Mouse (Mus musculus) liver, postnatal 0 days (tissue): Measurements from ENCODE around the gene Slc1a2. TPM values are rescaled to one million over a fixed set of nuclear protein-coding genes. Genes with fewer than 3 reads are reported as not detected.

Experiments
- ATAC-seq: fragments of 200-750 bp; cut with Nextera tagmentation; 2 replicates; pipeline ENCODE4 v1.8.0; 2017; ENCODE audit warnings: mild to moderate bottlenecking, moderate library complexity
- DNase-seq: peaks from one replicate; pipeline ENCODE4 v3.0.0-alpha.2; 2016
- H3K27ac ChIP-seq: fragments of 300-500 bp; sonication (generic); 2 replicates; pipeline ENCODE4 v1.5.1; 2014; ENCODE audit warnings: antibody characterized with exemption, moderate library complexity, mild to moderate bottlenecking, low read depth
- H3K27me3 ChIP-seq: fragments of 300-500 bp; sonication (generic); 2 replicates; pipeline ENCODE4 v1.6.1; 2014; ENCODE audit warnings: low read length, control low read depth, mixed read lengths; ENCODE audit not compliant: insufficient read depth
- H3K36me3 ChIP-seq: fragments of 300-500 bp; sonication (generic); replicated peaks from 2 replicates; pipeline ENCODE4 v1.6.1; 2014; ENCODE audit warnings: mild to moderate bottlenecking, control low read depth, low read length, moderate library complexity, mixed read lengths; ENCODE audit not compliant: insufficient read depth
- H3K4me1 ChIP-seq: fragments of 300-500 bp; sonication (generic); 2 replicates; pipeline ENCODE4 v1.6.1; 2014; ENCODE audit warnings: antibody characterized with exemption, mild to moderate bottlenecking, control low read depth; ENCODE audit not compliant: insufficient read depth
- H3K4me2 ChIP-seq: fragments of 300-500 bp; sonication (generic); 2 replicates; pipeline ENCODE4 v1.6.1; 2014; ENCODE audit warnings: low read depth, mild to moderate bottlenecking, low read length, moderate library complexity, mixed read lengths
- H3K4me3 ChIP-seq: fragments of 300-500 bp; sonication (generic); 2 replicates; pipeline ENCODE4 v1.5.1; 2014; ENCODE audit warnings: low read depth, low read length
- H3K9ac ChIP-seq: fragments of 300-500 bp; sonication (generic); replicated peaks from 2 replicates; pipeline ENCODE4 v1.6.1; 2014; ENCODE audit warnings: mild to moderate bottlenecking, moderate library complexity
- H3K9me3 ChIP-seq: fragments of 300-500 bp; sonication (generic); 2 replicates; pipeline ENCODE4 v1.6.1; 2016; ENCODE audit warnings: mild to moderate bottlenecking, control low read depth, low read length, mixed read lengths
- CTCF ChIP-seq: sonication (generic); IDR thresholded peaks from 2 replicates; pipeline ENCODE4 v1.5.1; 2016; ENCODE audit warnings: antibody characterized with exemption, low read depth
- EP300 ChIP-seq: IDR thresholded peaks from 2 replicates; pipeline ENCODE4 v1.6.1; 2016; ENCODE audit warnings: antibody characterized with exemption, low read depth, mild to moderate bottlenecking
- WGBS: fragments of 180-500 bp; shearing (Covaris S2); extraction: QIAGEN DNeasy Blood & Tissue Kit; methylation state at CpG from one replicate; pipeline ENCODE4 v1.1.7; 2014; ENCODE audit not compliant: insufficient replicate concordance; 5-methylcytosine and 5-hydroxymethylcytosine counted together
- polyA plus RNA-seq: library from polyadenylated mRNA; unstranded; fragments of >200 nt; fragmentation: Nextera tagmentation; extraction: Ambion mirVana; gene quantifications from 2 replicates; pipeline ENCODE4 v1.2.1, GENCODE M21; 2015

Gene Slc1a2
- polyA plus RNA-seq, 1 experiment from 2014 or later, result 0.74 TPM

GRCm38 (mm10) chr2:102743918-102744696 lies 85.6 kb downstream of the Slc1a2 start:
- Histone ChIP-seq H3K9ac (no peak overlapping the region), H3K36me3 (no peaks in the 10 kb centered on the region), H3K4me3 (no peak overlapping the region), H3K9me3 (no peaks in the 10 kb centered on the region), H3K27me3 (no peaks in the 10 kb centered on the region), H3K27ac (no peak overlapping the region), H3K4me1 (peaks cover 16% of the 10 kb centered on the region), H3K4me2 (no peak overlapping the region)
- no peak for ATAC-seq
- DNase-seq, result peak; percentile 66
- WGBS, result 41% methylated on average over 10 of the region's 10 CpGs
- TF ChIP-seq EP300 (no peak), CTCF (peak; percentile 87)

DNA sequence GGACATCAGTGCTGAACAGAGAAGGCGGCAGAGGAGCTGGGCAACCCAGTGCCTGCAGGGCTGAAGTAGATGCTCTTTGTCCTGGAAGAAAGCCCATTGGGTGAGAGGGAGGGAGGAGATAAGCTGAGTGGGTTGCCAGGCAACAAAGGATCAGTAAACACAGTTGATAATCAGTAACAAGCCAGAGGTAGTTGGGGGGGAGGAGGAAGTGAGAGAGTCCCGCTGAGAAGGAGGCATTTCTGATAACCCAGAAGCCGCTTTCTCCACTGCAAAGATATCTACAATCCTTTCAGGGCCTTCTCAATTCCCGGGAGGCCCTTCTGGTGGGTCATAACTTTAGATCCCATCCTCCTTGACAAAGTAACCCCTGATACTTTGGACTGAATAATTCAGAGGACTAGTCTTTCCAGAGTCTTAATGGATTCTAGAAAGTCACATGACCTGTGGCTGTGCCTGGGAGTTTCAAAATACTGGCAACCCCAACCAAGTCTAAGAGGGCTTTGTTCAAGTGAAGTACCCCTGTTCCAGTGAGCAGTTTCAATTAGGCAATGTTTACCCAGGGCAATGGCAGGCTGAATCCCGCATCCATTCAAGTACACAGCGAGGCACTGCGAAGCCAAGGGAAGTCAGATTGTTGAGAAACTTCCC lies 86.9 kb downstream of the Slc1a2 start:
- H3K4me3 ChIP-seq, result no peak overlapping the region
- peak; percentile 99 for ATAC-seq
- WGBS, result 11% methylated on average over 7 of the region's 7 CpGs
- peak overlapping the region; percentile 36 for H3K4me2 ChIP-seq
- peak; percentile 69 for DNase-seq
- no peak overlapping the region for H3K9ac ChIP-seq
- no peak for TF ChIP-seq CTCF
- TF ChIP-seq EP300, result peak; percentile 83
- H3K27me3 ChIP-seq, result no peaks in the 10 kb centered on the region
- H3K9me3 ChIP-seq, result no peaks in the 10 kb centered on the region
- no peaks in the 10 kb centered on the region for H3K36me3 ChIP-seq
- peak overlapping the region; percentile 50 for H3K27ac ChIP-seq
- H3K4me1 ChIP-seq, result peaks cover 16% of the 10 kb centered on the region

- no peak overlapping the region for H3K9ac ChIP-seq
Observed at GRCm38 (mm10) chr2:102747758-102748157, 89.3 kb downstream of the Slc1a2 start.

DNA sequence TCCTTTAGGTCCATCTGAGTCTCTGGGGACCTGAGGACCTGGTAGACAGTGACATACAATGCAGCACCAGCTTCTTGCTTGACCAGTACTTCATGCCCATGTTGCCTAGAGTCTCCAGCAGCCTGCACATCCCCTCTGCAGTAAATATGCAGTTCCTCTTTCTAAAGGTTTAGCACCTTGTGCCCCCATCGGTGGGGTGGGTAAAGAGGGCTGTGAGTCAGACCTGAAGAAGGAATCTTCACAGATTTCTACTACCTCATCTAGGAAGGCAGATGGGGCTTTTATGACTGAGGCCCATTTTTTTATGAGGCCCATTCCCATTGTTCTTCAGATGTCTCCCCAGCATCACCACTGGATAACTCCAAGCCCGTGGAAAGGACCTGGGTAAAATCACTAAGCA lies 91.5 kb downstream of the Slc1a2 start:
- ATAC-seq, result no peak
- TF ChIP-seq CTCF (no peak), EP300 (no peak)
- H3K36me3 ChIP-seq, result no peaks in the 10 kb centered on the region
- H3K9ac ChIP-seq, result no peak overlapping the region
- H3K9me3 ChIP-seq, result no peaks in the 10 kb centered on the region
- H3K4me2 ChIP-seq, result no peak overlapping the region
- DNase-seq, result no peak
- no peak overlapping the region for H3K27ac ChIP-seq
- H3K27me3 ChIP-seq, result no peaks in the 10 kb centered on the region
- 44% methylated on average over 2 of the region's 2 CpGs for WGBS
- peaks cover 9% of the 10 kb centered on the region for H3K4me1 ChIP-seq
- no peak overlapping the region for H3K4me3 ChIP-seq

More at GRCm38 (mm10) chr2:102747758-102748157, 89.3 kb downstream of the Slc1a2 start:
- Histone ChIP-seq H3K36me3 (no peaks in the 10 kb centered on the region), H3K27ac (no peak overlapping the region), H3K4me2 (no peak overlapping the region), H3K4me3 (no peak overlapping the region), H3K4me1 (peaks cover 16% of the 10 kb centered on the region), H3K27me3 (no peaks in the 10 kb centered on the region), H3K9me3 (no peaks in the 10 kb centered on the region)
- no peak for DNase-seq
- TF ChIP-seq CTCF (no peak), EP300 (no peak)
- 65% methylated on average over 3 of the region's 3 CpGs for WGBS
- ATAC-seq, result no peak

- Histone ChIP-seq H3K9ac (no peak overlapping the region), H3K27me3 (no peaks in the 10 kb centered on the region), H3K9me3 (no peaks in the 10 kb centered on the region), H3K4me3 (no peak overlapping the region), H3K4me2 (no peak overlapping the region), H3K27ac (no peak overlapping the region), H3K4me1 (no peaks in the 10 kb centered on the region), H3K36me3 (no peaks in the 10 kb centered on the region)
- 44% methylated on average over 1 of the region's 1 CpGs for WGBS
- no peak for ATAC-seq
- no peak for DNase-seq
- TF ChIP-seq CTCF (no peak), EP300 (no peak)
Observed at GRCm38 (mm10) chr2:102751846-102752245, 93.4 kb downstream of the Slc1a2 start.

DNA sequence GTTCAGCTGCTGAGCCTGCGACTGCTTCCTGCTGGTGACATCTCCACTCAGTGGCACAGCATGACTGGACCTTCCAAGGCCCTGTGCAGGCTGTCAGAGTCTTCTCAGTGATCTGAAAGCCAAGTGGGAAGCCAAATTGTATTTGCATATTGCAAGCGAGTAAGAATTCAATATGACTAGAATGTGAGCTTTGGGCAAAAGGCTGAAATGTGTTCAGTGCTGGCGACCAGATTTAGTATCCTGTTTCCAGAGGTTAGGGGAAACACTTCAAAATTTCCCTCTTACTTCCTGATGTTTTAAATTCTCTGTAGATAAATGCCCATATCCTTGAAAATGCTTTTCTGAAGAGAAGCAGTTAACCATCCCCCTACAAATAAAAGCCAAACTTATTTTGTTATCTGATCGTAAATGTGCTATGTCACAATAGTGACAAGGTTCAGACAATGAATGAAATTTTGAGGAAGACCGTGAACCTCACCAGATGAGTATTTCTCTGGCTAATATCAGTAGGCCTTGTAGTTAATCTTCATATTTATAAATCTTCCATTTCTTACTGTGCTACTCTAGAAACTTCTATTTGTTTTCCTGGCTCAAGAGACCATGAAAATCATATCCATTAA lies 98.9 kb downstream of the Slc1a2 start:
- no peaks in the 10 kb centered on the region for H3K36me3 ChIP-seq
- no peaks in the 10 kb centered on the region for H3K4me1 ChIP-seq
- no peak for DNase-seq
- no peak overlapping the region; the same call in 1 of the 2 replicates for H3K9ac ChIP-seq
- no peak overlapping the region for H3K4me2 ChIP-seq
- no peak overlapping the region for H3K4me3 ChIP-seq
- 58% methylated on average over 5 of the region's 5 CpGs for WGBS
- TF ChIP-seq EP300, result no peak
- TF ChIP-seq CTCF, result no peak
- no peak overlapping the region for H3K27ac ChIP-seq
- no peaks in the 10 kb centered on the region for H3K27me3 ChIP-seq
- H3K9me3 ChIP-seq, result no peaks in the 10 kb centered on the region
- ATAC-seq, result no peak
